Mouse (Mus musculus) forebrain, embryonic 13.5 days (tissue): Measurements from ENCODE around the gene Gfy. TPM values are rescaled to one million over a fixed set of nuclear protein-coding genes. Genes with fewer than 3 reads are reported as not detected.
A peak's percentile ranks its signal among the peaks of the same experiment; 100 is the strongest.

Experiments used
- ATAC-seq: fragments of 200-750 bp; cut with Nextera tagmentation; 2 replicates; pipeline ENCODE4 v1.8.0; 2017
- H3K27ac ChIP-seq: fragments of 300-500 bp; sonication (generic); 2 replicates; pipeline ENCODE4 v1.5.1; 2015; ENCODE audit warnings: inconsistent platforms, mild to moderate bottlenecking, moderate library complexity
- H3K27me3 ChIP-seq: fragments of 300-500 bp; sonication (generic); 2 replicates; pipeline ENCODE4 v1.6.1; 2015; ENCODE audit warnings: mild to moderate bottlenecking, inconsistent platforms
- H3K36me3 ChIP-seq: fragments of 300-500 bp; sonication (generic); 2 replicates; pipeline ENCODE4 v1.6.1; 2015; ENCODE audit warnings: mild to moderate bottlenecking, inconsistent platforms; ENCODE audit not compliant: poor library complexity, severe bottlenecking
- H3K4me1 ChIP-seq: fragments of 300-500 bp; sonication (generic); 2 replicates; pipeline ENCODE4 v1.6.1; 2015; ENCODE audit warnings: inconsistent platforms
- H3K4me2 ChIP-seq: fragments of 300-500 bp; sonication (generic); 2 replicates; pipeline ENCODE4 v1.6.1; 2015; ENCODE audit warnings: inconsistent platforms, mild to moderate bottlenecking, moderate library complexity
- H3K4me3 ChIP-seq: fragments of 300-500 bp; sonication (generic); 2 replicates; pipeline ENCODE4 v1.5.1; 2015; ENCODE audit warnings: mild to moderate bottlenecking, inconsistent platforms
- H3K9ac ChIP-seq: fragments of 300-500 bp; sonication (generic); 2 replicates; pipeline ENCODE4 v1.6.1; 2015; ENCODE audit warnings: mild to moderate bottlenecking, inconsistent platforms
- H3K9me3 ChIP-seq: fragments of 300-500 bp; sonication (generic); replicated peaks from 2 replicates; pipeline ENCODE4 v1.6.1; 2016; ENCODE audit warnings: inconsistent platforms
- WGBS: fragments of 180-500 bp; shearing (Covaris S2); methylation state at CpG from one replicate; pipeline ENCODE4 v1.1.7; 2015; 5-methylcytosine and 5-hydroxymethylcytosine counted together
- microRNA-seq: library from miRNA; unstranded; fragments of <30 nt; microRNA quantifications from one replicate; pipeline ENCODE4, GENCODE M21; 2016
- polyA plus RNA-seq: library from polyadenylated mRNA; unstranded; fragments of >200 nt; fragmentation: Nextera tagmentation; extraction: Ambion mirVana; gene quantifications from 2 replicates; pipeline ENCODE4 v1.2.1, GENCODE M21; 2015

Gene Gfy
- polyA plus RNA-seq, 1 experiment from 2014 or later: not detected

DNA sequence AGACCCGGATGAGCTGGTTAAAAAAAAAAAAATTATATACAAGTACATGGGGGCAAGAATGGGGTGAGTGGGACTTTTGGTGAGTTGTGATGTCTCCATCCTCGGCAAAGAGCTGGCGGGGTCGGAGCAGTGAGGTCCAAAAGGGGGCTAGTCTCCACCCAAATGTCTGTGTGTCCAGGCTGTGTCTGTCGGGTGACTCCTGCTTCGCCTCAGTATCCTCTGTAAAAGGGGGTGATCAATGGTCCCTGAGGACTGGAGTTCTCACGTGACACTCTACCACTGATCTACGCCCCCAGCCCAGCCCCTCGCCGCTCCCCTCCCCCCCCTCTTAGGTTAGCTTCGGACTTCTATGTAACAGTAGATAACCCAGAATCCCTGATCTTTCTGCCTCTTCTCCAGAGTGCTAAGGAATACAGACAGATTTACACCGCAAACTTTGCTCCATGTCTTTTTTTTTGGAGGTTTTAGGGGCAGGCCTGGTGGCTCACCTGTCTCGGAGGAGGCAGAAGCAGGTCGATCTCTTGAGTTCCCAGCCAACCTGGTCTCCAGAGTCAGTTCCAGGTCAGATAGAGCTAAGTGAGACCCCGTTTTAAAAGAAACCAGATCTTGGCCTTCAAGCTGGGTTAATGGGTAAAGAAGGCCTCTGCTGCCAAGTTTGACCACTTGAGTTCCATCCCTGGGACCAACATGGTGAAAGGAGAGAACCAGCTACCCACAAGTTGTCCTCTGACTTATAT lies 49.4 kb downstream of the Gfy start:
- H3K9me3 ChIP-seq: no peaks in the 10 kb centered on the region
- peak overlapping the region; percentile 64 for H3K4me2 ChIP-seq
- ATAC-seq: no peak
- H3K4me3 ChIP-seq: peak overlapping the region; percentile 82
- H3K4me1 ChIP-seq: peaks cover 33% of the 10 kb centered on the region
- 64% methylated on average over 15 of the region's 15 CpGs for WGBS
- H3K27ac ChIP-seq: peak overlapping the region; percentile 93
- H3K27me3 ChIP-seq: peaks cover 7% of the 10 kb centered on the region
- peak overlapping the region; percentile 77 for H3K9ac ChIP-seq
- peaks cover 25% of the 10 kb centered on the region for H3K36me3 ChIP-seq

DNA sequence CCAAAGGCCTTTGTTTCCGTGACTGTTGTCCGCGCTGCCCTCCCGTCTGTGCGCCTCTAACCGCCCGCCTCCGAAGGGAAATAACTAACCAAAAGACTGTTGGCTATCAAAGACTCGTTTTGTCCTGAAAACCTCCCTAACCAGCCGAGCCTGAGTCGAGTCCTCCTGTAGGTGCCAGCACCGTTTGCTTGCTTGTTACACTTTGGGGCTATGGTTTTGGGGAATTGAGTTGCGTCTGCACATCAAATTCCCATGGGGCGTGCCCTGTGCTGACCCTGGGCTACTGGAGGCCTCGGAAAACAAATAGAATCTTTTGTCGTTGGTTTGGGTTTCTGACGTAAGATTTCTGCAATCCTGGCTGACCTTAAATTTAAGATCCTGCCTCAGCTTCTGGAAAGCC lies 50.1 kb downstream of the Gfy start:
- H3K9ac ChIP-seq: peak overlapping the region; percentile 77
- H3K27ac ChIP-seq: peak overlapping the region; percentile 93
- peak overlapping the region; percentile 82 for H3K4me3 ChIP-seq
- H3K27me3 ChIP-seq: peaks cover under 1% of the 10 kb centered on the region; the same call in 1 of the 2 replicates
- WGBS: 1% methylated on average over 17 of the region's 17 CpGs
- H3K4me2 ChIP-seq: peak overlapping the region; percentile 64
- H3K9me3 ChIP-seq: no peaks in the 10 kb centered on the region
- peaks cover 26% of the 10 kb centered on the region for H3K36me3 ChIP-seq
- H3K4me1 ChIP-seq: peaks cover 37% of the 10 kb centered on the region
- ATAC-seq: no peak

DNA sequence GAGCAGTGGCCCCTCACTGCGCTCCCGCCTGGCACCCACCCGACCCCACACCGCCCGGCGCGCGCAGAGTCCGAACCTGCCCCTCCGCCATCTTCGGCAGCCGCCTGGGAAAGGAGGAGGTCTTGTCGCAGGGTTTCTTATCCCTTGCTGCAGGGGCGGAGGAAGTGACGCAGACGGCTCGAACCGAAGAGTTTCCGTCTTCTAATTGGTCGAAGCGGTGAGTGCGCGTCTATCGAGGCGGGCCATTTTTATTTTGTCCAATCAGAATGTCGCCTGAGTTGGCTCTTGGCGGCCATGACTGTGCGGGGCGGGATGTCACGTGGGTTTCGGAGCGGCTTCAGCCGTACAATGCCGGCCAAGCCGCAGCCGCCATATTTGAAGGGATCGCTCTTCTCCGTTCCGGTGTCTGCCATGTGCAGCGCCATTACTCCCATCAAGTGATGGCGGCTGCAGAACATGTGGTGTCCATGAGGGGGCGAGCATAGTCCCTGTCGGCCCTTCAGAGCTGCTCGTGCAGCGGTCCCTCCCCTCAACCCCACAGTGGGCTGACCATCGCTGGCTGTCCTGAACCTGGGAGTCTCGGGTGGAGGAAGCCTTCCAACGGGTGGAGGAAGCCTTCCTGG lies 50.6 kb downstream of the Gfy start, which contains the start of gene Rpl13a:
Gene Rpl13a, minus strand, starts transcription at position 138 of the 623 bp plus-strand sequence.
- H3K4me2 ChIP-seq: peak within 1 kb of the TSS; percentile 90
- H3K4me1 ChIP-seq: peaks cover 37% of the 10 kb centered on the region
- no peaks in the 10 kb centered on the region for H3K9me3 ChIP-seq
- H3K27me3 ChIP-seq: no peaks in the 10 kb centered on the region
- H3K36me3 ChIP-seq: peaks cover 26% of the 10 kb centered on the region
- WGBS: under 1% methylated on average over 48 of the region's 48 CpGs
- peak within 1 kb of the TSS; percentile 98 for H3K9ac ChIP-seq
- H3K4me3 ChIP-seq: peak within 1 kb of the TSS; percentile 82
- peak; percentile 94 for ATAC-seq
- peak within 1 kb of the TSS; percentile 93 for H3K27ac ChIP-seq

DNA sequence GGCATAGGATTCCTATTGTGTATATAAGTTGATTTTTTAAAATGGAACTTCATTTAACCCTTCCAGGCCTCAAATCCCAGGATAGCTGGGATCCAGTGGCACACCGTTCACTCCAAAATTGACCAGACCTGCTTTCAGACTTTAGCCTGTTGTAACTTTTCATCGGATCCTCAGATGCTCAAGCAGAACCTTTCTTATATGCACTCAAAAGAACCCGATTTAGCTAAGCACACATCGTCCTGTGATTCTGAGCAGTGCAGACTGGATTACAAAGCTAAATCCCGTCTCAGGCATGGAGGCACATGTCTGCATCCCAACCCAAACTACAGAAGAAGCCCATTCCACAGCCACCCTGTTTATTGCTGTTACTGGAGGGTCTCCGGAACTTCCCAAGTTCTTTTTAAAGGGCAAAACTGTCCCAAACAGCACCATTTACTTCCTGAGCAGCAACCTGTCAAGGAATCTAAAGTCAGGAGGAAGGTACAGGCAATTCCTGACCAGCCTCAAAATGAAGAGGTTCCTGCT lies 51.6 kb downstream of the Gfy start:
- no peak for ATAC-seq
- Histone ChIP-seq H3K9me3 (no peaks in the 10 kb centered on the region), H3K4me2 (peak overlapping the region; percentile 90), H3K4me1 (peaks cover 44% of the 10 kb centered on the region), H3K9ac (peak overlapping the region; percentile 98), H3K27ac (peak overlapping the region; percentile 89), H3K27me3 (no peaks in the 10 kb centered on the region), H3K36me3 (peaks cover 31% of the 10 kb centered on the region), H3K4me3 (peak overlapping the region; percentile 82)
- 0% methylated on average over 6 of the region's 6 CpGs for WGBS

DNA sequence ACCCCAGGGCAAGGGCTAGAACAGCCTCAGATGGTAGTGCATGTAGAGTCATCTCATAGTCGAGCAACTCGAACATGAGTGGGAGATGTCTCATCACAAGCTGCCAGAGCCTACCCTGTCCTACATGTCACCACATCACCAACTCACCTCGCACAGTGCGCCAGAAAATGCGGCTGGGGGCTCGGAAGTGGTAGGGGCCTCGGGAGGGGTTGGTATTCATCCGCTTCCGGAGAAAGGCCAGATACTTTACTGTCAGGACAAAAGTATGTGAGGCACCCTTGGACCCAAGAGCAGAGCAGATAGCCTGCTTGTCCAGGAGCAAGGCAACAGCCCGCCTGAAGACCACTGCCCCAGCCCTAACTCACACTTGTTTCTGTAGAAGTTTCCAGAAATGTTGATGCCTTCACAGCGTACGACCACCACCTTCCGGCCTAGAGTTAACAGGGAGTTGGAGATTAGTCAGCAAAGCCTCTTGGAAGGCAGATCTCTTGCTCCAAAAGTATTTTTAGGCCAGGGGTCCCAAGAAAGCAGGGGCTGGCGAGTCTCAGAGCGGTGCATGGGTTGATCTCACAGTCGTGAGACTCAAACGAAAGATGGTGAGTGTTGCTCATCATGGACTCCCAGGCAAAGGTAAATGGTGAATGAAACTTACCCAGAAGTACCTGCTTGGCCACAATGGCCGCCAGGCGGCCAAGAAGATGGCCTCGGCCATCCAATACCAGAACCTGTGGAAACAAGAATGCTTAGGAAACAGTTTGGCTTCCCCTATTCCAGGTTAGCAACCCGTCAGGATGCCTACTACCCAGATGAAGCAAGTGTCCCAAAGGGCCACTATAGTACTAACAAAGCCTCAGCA lies 52.3 kb downstream of the Gfy start:
- 51% methylated on average over 21 of the region's 21 CpGs for WGBS
- peaks cover 51% of the 10 kb centered on the region for H3K4me1 ChIP-seq
- H3K4me3 ChIP-seq: peak overlapping the region; percentile 82
- H3K36me3 ChIP-seq: peaks cover 38% of the 10 kb centered on the region
- H3K9me3 ChIP-seq: no peaks in the 10 kb centered on the region
- H3K27ac ChIP-seq: peak overlapping the region; percentile 89
- no peaks in the 10 kb centered on the region for H3K27me3 ChIP-seq
- H3K4me2 ChIP-seq: peak overlapping the region; percentile 90
- ATAC-seq: no peak
- H3K9ac ChIP-seq: peak overlapping the region; percentile 98

Small RNAs within 50 kb of the gene (microRNA-seq; reads per million reads assigned to microRNA genes)
- 11.3 reads per million, percentile 25 among the genes with 10 or more reads in this experiment for gene Mir5121
- not detected for gene Mir7055

Other genes starting within 250 kb of the Gfy start
- 0.20 TPM in 1 of 2 replicates, not detected in the other for gene Tsks, start 236.4 kb downstream of the Gfy start, polyA plus RNA-seq
- 40.2 and 43.1 TPM in 2 replicates for gene Cpt1c, start 204.7 kb downstream of the Gfy start, polyA plus RNA-seq
- 815 and 859 TPM in 2 replicates for gene Prmt1, start 193.0 kb downstream of the Gfy start, polyA plus RNA-seq
- gene Irf3, start 181.9 kb downstream of the Gfy start, polyA plus RNA-seq: 67.9 and 72.7 TPM in 2 replicates
- 40.5 and 45.6 TPM in 2 replicates for gene Bcl2l12, start 180.9 kb downstream of the Gfy start, polyA plus RNA-seq
- 35.8 and 38.9 TPM in 2 replicates for gene Scaf1, start 163.2 kb downstream of the Gfy start, polyA plus RNA-seq
- gene Rras, start 161.6 kb downstream of the Gfy start, polyA plus RNA-seq: 9.4 and 10.2 TPM in 2 replicates
- 14.9 and 17.2 TPM in 2 replicates for gene Prr12, start 126.7 kb downstream of the Gfy start, polyA plus RNA-seq
- gene Nosip, start 117.1 kb downstream of the Gfy start, polyA plus RNA-seq: 52.7 and 58.5 TPM in 2 replicates
- 14.7 and 14.8 TPM in 2 replicates for gene Prrg2, start 116.9 kb downstream of the Gfy start, polyA plus RNA-seq
- gene Rcn3, start 87.3 kb downstream of the Gfy start, polyA plus RNA-seq: 61.3 and 62.0 TPM in 2 replicates
- gene Fcgrt, start 75.7 kb downstream of the Gfy start, polyA plus RNA-seq: 8.0 and 9.9 TPM in 2 replicates
- 1,342 and 1,406 TPM in 2 replicates for gene Rps11, start 55.1 kb downstream of the Gfy start, polyA plus RNA-seq
- 998 and 1,188 TPM in 2 replicates for gene Rpl13a, start 50.8 kb downstream of the Gfy start, polyA plus RNA-seq
- 0.13 and 0.31 TPM in 2 replicates for gene Gm45713, start 43.3 kb downstream of the Gfy start, polyA plus RNA-seq
- gene Flt3l, start 43.1 kb downstream of the Gfy start, polyA plus RNA-seq: 0.79 and 0.92 TPM in 2 replicates
- 97.5 TPM in 2 replicates for gene Pih1d1, start 25.3 kb downstream of the Gfy start, polyA plus RNA-seq
- 35.6 and 36.4 TPM in 2 replicates for gene Aldh16a1, start 25.0 kb downstream of the Gfy start, polyA plus RNA-seq
- gene Slc17a7, start 15.6 kb downstream of the Gfy start, polyA plus RNA-seq: 9.3 and 14.2 TPM in 2 replicates
- not detected in 2 replicates for gene Pth2, start 1.4 kb upstream of the Gfy start, polyA plus RNA-seq
- gene Ccdc155, start 25.3 kb upstream of the Gfy start, polyA plus RNA-seq: 0.87 and 0.93 TPM in 2 replicates
- gene Dkkl1, start 32.6 kb upstream of the Gfy start, polyA plus RNA-seq: 0.59 and 0.63 TPM in 2 replicates
- 181 and 198 TPM in 2 replicates for gene Tead2, start 36.2 kb upstream of the Gfy start, polyA plus RNA-seq
- 0.96 and 1.3 TPM in 2 replicates for gene Cd37, start 59.5 kb upstream of the Gfy start, polyA plus RNA-seq
- gene Slc6a16, start 61.5 kb upstream of the Gfy start, polyA plus RNA-seq: 0.11 and 0.23 TPM in 2 replicates
- not detected in 2 replicates for gene Slc6a21, start 97.9 kb upstream of the Gfy start, polyA plus RNA-seq
- 5.0 and 6.4 TPM in 2 replicates for gene Trpm4, start 154.2 kb upstream of the Gfy start, polyA plus RNA-seq
- 0.06 TPM in 1 of 2 replicates, not detected in the other for gene Hrc, start 155.7 kb upstream of the Gfy start, polyA plus RNA-seq
- gene Ppfia3, start 187.4 kb upstream of the Gfy start, polyA plus RNA-seq: 12.0 and 12.7 TPM in 2 replicates
- gene Lin7b, start 191.0 kb upstream of the Gfy start, polyA plus RNA-seq: 2.9 and 4.5 TPM in 2 replicates
- 250 and 254 TPM in 2 replicates for gene Snrnp70, start 216.2 kb upstream of the Gfy start, polyA plus RNA-seq
- gene Kcna7, start 226.1 kb upstream of the Gfy start, polyA plus RNA-seq: not detected in 2 replicates
- not detected in 2 replicates for gene Ntf5, start 234.1 kb upstream of the Gfy start, polyA plus RNA-seq
- 0.44 and 1.1 TPM in 2 replicates for gene Lhb, start 241.3 kb upstream of the Gfy start, polyA plus RNA-seq